Mouse (Mus musculus) gastrocnemius, adult 8-10 months (tissue): Measurements from ENCODE around the gene Rarres2. TPM values are rescaled to one million over a fixed set of nuclear protein-coding genes. Genes with fewer than 3 reads are reported as not detected.
A peak's percentile ranks its signal among the peaks of the same experiment; 100 is the strongest.

ENCODE experiments used
- DNase-seq, 2 experiments: peaks; one replicate each; pipeline ENCODE4 v3.0.0; 2022; ENCODE audit warnings: low spot score in 2 of 2
- total RNA-seq, 4 experiments: library from RNA; stranded (reverse); gene quantifications; 2 replicates each; pipeline ENCODE4 v1.2.4; 2022

Gene Rarres2
- 10 to 100 TPM in 2 of 4 experiments, 1 to 10 TPM in 2; 7.5 to 24.6 (median 14.4) TPM for total RNA-seq

GRCm38 (mm10) chr6:48572572-48573061 is at the start of gene Rarres2:
Rarres2 (minus strand) TSS chr6:48572789.
- DNase-seq, result peak in 1 of 2 experiments; percentile 49

GRCm38 (mm10) chr6:48620031-48620430 is 47.4 kb upstream of the Rarres2 start:
- DNase-seq, result no peak

- no peak for DNase-seq
Measured at GRCm38 (mm10) chr6:48614756-48615155, 42.2 kb upstream of the Rarres2 start.

GRCm38 (mm10) chr6:48613464-48613863 is 40.9 kb upstream of the Rarres2 start:
- no peak for DNase-seq

GRCm38 (mm10) chr6:48610657-48611056 is 38.1 kb upstream of the Rarres2 start:
- no peak for DNase-seq

- DNase-seq, result no peak
Measured at GRCm38 (mm10) chr6:48609512-48609911, 36.9 kb upstream of the Rarres2 start.

GRCm38 (mm10) chr6:48608124-48608523 is 35.5 kb upstream of the Rarres2 start:
- DNase-seq, result no peak

GRCm38 (mm10) chr6:48602080-48602741 is 29.6 kb upstream of the Rarres2 start:
- DNase-seq, result no peak

- DNase-seq, result peak; percentile 96 to 98
Measured at GRCm38 (mm10) chr6:48601271-48602079, 28.9 kb upstream of the Rarres2 start, which contains the start of gene Zfp775. Zfp775 (plus strand) TSS chr6:48602063.

GRCm38 (mm10) chr6:48600594-48600993 is 28.0 kb upstream of the Rarres2 start:
- DNase-seq, result no peak

GRCm38 (mm10) chr6:48597233-48597625 is 24.6 kb upstream of the Rarres2 start:
- no peak for DNase-seq

- no peak for DNase-seq
Measured at GRCm38 (mm10) chr6:48596545-48597232, 24.1 kb upstream of the Rarres2 start.

GRCm38 (mm10) chr6:48595278-48595677 is 22.7 kb upstream of the Rarres2 start:
- no peak for DNase-seq

GRCm38 (mm10) chr6:48594043-48594738 is 21.6 kb upstream of the Rarres2 start:
- DNase-seq, result peak; percentile 27 to 40

GRCm38 (mm10) chr6:48593158-48594042 is 20.8 kb upstream of the Rarres2 start, which contains the start of the genes Repin1 and Gm44965:
Repin1 (plus strand) TSS chr6:48593883.
Gm44965 (plus strand) TSS chr6:48593941.
- DNase-seq, result peak; percentile 92 to 93

- DNase-seq, result no peak
Measured at GRCm38 (mm10) chr6:48591871-48592270, 19.3 kb upstream of the Rarres2 start.

- DNase-seq, result no peak
Measured at GRCm38 (mm10) chr6:48591221-48591845, 18.7 kb upstream of the Rarres2 start.

- DNase-seq, result no peak
Measured at GRCm38 (mm10) chr6:48589194-48589750, 16.7 kb upstream of the Rarres2 start, which contains the start of gene Gm45021. Gm45021 (plus strand) TSS chr6:48589610.

- DNase-seq, result no peak
Measured at GRCm38 (mm10) chr6:48582037-48582436, 9.4 kb upstream of the Rarres2 start.
